In genomic region chr11:63337503-63337902, GRCm38 (mm10) we compare ENCODE assay signal across 9 mouse cellular contexts.
"Had no signal": no experiment of that assay in that cellular context is flagged by ENCODE, and none has a peak within 500 bp of the region (broad histone marks: within the 10 kb centered on the region; RNA-seq: fewer than 3 reads in every experiment).

No protein-coding gene starts in this region.

- H3K9ac ChIP-seq: liver, embryonic 15.5 days; midbrain, embryonic 13.5 days had no signal

- H3K4me3 ChIP-seq: liver, embryonic 15.5 days; midbrain, embryonic 13.5 days had no signal

- H3K27ac ChIP-seq: liver, embryonic 15.5 days; midbrain, embryonic 13.5 days had no signal

- ATAC-seq: intestine, postnatal 0 days; midbrain, embryonic 13.5 days had no signal

- H3K9me3 ChIP-seq: liver, embryonic 15.5 days; midbrain, embryonic 13.5 days had no signal

- H3K36me3 ChIP-seq: liver, embryonic 15.5 days; midbrain, embryonic 13.5 days had no signal

- H3K4me2 ChIP-seq: liver, embryonic 11.5 days; liver, embryonic 15.5 days; midbrain, embryonic 13.5 days had no signal

- H3K4me1 ChIP-seq: liver, embryonic 15.5 days; midbrain, embryonic 13.5 days had no signal

- DNase-seq: kidney, postnatal 25 days; lung, adult 2 months; lung, postnatal 14 days; right cerebral cortex, postnatal 14 days; thymus, postnatal 36 days had no signal

- H3K27me3 ChIP-seq: liver, embryonic 15.5 days; midbrain, embryonic 13.5 days had no signal
